Mouse (Mus musculus) lung, postnatal 36 days (tissue): ENCODE data around the gene Il1rap.

Source experiments
- DNase-seq: peaks from one replicate; pipeline ENCODE4 v3.0.0; 2022; ENCODE audit warnings: mixed read lengths

Gene Il1rap

DNA sequence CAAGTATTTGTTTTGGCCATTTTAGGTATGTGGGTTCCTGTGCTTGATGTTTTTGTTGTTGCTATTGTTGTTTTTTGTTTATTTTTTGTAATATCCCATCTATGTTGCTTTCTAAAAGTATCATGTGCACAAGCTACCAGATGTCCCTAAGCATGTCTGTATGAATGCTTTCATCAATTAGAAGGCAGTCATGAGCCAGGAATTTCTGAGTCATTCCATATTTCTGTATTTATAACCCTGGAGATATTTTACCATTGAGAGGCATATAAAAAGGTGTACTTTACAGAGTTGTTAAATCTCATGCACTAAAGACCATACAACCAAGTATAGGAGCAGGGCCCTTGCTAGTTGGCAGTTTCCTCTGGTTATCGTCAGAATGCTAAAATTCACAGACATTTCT, 41.6 kb downstream of the Il1rap start:
- no peak for DNase-seq

DNA sequence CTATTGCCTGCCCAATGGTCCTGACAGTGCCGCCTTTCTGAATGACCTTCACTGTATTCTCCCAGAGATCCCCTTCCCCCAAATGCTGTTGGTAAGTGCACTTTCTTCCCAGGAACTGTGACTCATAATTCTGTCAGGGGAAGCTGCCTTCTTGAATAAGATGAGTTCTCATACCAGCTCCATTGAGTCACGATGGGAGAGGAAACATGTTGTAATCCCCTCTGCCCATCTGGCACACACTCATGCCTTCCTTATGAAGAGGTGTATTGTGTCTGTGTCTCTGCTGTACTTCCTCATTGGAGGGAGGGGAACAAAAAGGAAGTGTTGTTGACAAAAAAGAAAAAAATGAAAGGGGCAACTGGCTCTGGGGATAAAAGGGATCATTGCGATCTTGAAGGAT, 44.6 kb downstream of the Il1rap start:
- peak; percentile 19 for DNase-seq

- no peak for DNase-seq
These were observed 53.3 kb downstream of the Il1rap start for GRCm38 (mm10) chr16:26634800-26635199.

GRCm38 (mm10) chr16:26643077-26643476, 61.6 kb downstream of the Il1rap start:
- DNase-seq = no peak

DNA sequence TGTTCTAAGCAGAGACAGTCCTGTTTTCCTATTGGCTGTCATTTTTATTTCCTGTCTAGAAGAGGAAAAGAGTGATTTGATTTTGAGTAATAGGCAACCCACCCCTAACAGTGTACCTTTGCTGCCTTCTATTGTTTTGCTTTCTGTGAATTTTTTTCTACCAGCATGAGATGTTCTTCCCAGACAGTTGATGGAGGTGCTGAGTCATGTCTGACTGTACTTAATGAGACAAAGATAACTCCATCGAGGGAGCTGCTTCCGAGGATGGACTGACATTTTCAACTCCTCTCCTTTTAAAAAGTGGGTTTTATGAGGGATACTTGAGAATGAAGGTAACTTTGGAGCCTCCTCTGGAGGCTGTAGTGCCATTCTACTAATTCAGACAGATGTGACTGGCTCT, 64.6 kb downstream of the Il1rap start:
- DNase-seq = no peak

DNA sequence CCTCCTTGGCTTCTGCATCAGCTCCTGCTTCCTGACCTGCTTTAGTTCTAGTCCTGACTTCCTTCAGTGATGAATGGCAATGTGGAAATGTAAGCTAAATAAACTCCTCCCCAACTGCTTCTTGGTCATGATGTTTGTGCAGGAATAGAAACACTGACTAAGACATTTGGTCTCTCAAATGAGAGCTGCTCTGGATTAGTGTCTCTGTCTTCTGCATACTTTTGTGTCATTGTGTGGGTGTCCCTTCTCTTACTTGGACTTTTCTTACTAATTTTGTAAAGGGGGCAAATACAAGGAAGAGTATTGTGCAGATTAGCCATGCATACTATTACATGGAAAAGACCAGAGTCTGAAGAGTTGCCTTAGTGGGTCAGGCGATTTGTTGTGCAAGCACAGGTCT, 65.5 kb downstream of the Il1rap start:
- DNase-seq = no peak

GRCm38 (mm10) chr16:26662722-26663436, 81.4 kb downstream of the Il1rap start:
- no peak for DNase-seq

DNA sequence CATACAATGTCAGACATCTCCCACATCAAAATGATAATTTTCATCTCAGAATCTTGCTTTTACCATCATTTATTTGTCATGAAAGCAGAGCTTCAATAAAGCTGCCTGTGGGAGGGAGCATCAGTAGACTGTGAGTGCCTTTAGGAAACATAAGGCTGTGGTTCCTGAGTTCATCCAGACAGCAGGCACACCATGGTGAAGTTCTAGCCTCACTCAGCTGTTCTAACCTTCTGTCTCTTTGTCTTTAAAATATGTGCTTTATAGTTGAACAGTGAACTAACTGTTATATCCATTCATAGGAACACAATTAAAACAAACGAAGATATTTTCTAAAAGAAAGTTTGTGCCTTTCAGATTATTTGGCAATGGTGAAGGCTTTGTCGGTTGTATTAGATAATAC, 84.9 kb downstream of the Il1rap start:
- no peak for DNase-seq

- DNase-seq = peak; percentile 8
These were observed 87.6 kb downstream of the Il1rap start for GRCm38 (mm10) chr16:26669081-26669480.

DNA sequence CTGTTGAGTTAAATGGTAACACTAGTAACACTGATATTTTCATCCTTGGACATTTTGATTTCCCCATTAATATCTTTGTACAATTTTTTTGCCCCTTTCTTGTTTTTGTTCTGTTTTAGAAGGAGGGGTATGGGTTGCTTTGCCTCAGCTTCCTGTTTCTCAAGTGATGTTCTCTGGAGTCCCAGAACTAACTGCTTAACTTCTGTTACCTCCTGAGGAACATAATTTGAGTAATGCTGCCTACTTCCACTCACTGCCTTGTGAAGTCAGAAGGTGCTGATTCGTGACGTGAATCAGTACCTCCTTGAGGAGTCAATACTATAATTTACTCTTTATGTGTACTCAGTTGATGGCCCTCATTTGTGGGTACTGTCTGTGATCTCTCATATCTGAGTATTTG, 98.9 kb downstream of the Il1rap start:
- DNase-seq = no peak

DNA sequence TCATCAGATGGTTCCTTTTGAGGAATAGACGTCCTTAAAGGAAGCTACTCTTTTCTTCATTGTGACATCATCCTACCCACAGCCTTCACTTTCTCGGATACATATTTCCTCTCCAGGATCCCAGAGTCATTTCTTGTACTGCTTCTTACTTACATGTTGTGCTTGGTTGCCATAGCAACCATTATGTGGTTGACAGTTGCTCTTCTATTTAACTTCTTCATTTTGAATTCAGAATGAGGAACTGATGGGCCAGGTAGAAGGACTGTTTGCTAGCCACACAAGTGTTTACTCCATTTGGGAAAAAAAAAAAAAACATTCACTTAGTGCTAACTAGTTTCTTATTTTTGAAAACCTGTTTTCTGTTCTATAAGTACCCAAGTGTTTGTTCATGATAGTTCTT, 108.3 kb downstream of the Il1rap start:
- peak; percentile 57 for DNase-seq

DNA sequence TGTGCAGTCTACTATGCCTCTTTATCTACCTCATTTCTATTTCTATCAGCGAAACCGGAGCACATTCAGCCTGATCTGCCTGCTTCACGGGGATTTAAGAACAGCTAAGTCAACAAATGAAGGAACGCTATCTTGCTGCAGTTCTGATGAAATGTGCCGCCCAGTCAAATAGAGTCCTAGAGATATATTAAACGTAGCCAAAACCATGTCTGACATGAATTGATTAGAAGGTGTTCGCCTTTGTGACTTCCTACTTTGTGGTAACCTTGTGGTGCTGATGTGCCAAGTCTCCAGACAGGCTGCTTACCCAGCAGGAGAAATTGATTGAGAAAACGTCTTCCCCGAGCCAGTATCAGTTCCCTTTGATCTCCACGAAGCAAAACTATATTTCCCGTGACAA, 109.8 kb downstream of the Il1rap start:
- peak; percentile 15 for DNase-seq

GRCm38 (mm10) chr16:26698076-26698475, 116.6 kb downstream of the Il1rap start:
- no peak for DNase-seq

GRCm38 (mm10) chr16:26700440-26701103, 119.1 kb downstream of the Il1rap start:
- no peak for DNase-seq

GRCm38 (mm10) chr16:26705658-26706371, 124.3 kb downstream of the Il1rap start:
- DNase-seq = peak; percentile 7

- no peak for DNase-seq
These were observed 125.0 kb downstream of the Il1rap start for GRCm38 (mm10) chr16:26706503-26706902.

- DNase-seq = no peak
These were observed 129.4 kb downstream of the Il1rap start for GRCm38 (mm10) chr16:26710922-26711321.

DNA sequence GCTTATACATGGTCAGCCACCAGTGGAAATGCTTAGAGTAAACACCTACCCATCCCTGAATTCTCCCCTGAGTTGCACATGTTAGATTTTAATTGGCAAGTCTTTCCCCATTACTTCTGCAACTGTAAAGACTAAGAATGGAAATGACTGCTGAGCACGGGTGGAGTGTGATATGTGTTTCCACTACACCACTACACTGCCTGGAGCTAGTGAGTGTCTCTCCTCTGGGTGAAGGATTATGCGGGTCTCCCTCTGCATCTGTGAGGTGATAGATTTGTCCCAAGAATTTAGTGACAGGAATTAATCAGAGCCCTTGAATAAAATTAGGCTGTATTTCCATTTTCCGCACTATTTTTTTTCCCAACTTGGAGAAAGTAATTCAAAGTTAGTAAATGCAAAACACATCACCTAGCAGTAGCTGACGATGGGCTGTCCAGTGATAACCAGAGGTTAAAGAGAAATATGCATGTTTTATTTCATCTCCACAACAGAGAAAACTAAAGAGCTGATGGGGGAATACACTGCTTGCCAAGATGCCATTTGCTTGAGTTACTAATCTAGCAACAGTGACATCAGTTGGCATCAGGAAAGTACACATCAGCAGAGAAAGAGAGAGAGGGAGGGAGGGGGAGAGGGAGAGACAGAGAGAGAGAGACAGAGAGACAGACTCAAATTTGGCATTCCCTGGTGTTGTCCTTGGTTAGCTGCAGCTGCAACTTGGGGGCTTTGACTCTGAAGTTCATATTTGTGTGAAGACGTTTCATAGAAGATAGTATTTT, 132.2 kb downstream of the Il1rap start:
- no peak for DNase-seq

- peak; percentile 9 for DNase-seq
These were observed 141.0 kb downstream of the Il1rap start for GRCm38 (mm10) chr16:26722464-26722863.

- DNase-seq = no peak
These were observed 142.6 kb downstream of the Il1rap start for GRCm38 (mm10) chr16:26723952-26724747.

DNA sequence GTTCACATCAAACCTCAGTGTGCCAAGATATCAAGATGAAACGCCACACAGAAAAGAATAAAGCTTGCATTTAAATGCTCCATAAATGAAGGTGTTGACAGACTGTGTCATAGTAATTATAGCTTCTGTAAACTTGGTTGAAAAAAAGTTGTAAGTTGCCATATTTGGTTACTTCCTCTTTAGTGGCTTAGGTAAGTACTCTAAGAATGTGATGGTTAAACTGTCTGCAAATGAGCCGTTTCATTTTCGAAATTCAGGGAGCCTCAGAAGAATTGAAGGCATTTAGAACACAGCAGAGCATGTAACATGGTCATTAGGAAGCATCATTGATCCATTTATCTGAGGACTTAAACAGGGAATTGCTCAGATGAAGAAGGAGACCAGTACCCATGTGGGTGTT, 146.6 kb downstream of the Il1rap start:
- DNase-seq = no peak

DNA sequence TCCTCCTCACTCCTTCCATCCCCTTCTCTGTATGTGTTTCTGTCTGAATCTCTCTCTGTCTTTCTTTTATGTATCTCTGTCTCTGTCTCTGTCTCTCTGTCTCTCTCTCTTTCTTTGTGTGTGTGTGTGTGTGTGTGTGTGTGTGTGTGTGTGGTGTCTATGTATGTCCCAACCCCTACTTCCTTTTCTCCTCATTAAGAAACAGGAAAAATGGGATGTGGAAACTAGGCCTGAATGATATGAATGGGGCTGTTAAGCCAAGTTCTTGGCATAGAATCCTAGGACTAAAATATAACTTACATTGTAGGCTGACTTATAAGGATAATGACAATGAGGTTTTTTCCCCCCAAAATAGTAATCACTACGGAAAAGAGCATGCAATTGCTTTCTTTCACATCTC, 149.4 kb downstream of the Il1rap start:
- no peak for DNase-seq
